Mouse (Mus musculus): Measurements from ENCODE around the gene Ndel1.

GRCm38 (mm10) chr11:68905665-68906460 is 34.2 kb upstream of the Ndel1 start:
- TF ChIP-seq CTCF (IDR thresholded peaks at IDR 0.05; ENCODE audit: low read depth) (no peak), EP300 (optimal IDR thresholded peaks at IDR 0.05) (no peak)
